Mouse (Mus musculus) monocyte, adult 5-6 weeks (primary cell): ENCODE measurements around the gene Itih4. TPM values are rescaled to one million over a fixed set of nuclear protein-coding genes. Genes with fewer than 3 reads are reported as not detected.

Experiments
- ATAC-seq: fragments of 153-309, 156-312 bp; replicated peaks from 2 replicates; pipeline ENCODE4 v1.8.0; 2017; ENCODE audit warnings: mild to moderate bottlenecking; ENCODE audit not compliant: low TSS enrichment, insufficient number of reproducible peaks, severe bottlenecking, poor library complexity, low FRiP score
- total RNA-seq: library from RNA; stranded (forward); fragments of 200-1000, 200-491, 200-594 nt; gene quantifications from 3 replicates; pipeline ENCODE4 v1.2.3, GENCODE M21; 2017

The Itih4 gene
- total RNA-seq, 1 experiment from 2014 or later: not detected

- no peak for ATAC-seq
These were observed 9.8 kb upstream of the Itih4 start for GRCm38 (mm10) chr14:30876451-30876850.

- no peak for ATAC-seq
These were observed 8.4 kb upstream of the Itih4 start for GRCm38 (mm10) chr14:30877827-30878226.

GRCm38 (mm10) chr14:30878958-30879571, 7.2 kb upstream of the Itih4 start, which contains the start of gene Mustn1:
Gene Mustn1, plus strand, starts transcription at chr14:30879200.
- ATAC-seq: no peak

GRCm38 (mm10) chr14:30879794-30880193, 6.5 kb upstream of the Itih4 start:
- ATAC-seq: no peak

GRCm38 (mm10) chr14:30880251-30880650, 6.0 kb upstream of the Itih4 start:
- no peak for ATAC-seq

GRCm38 (mm10) chr14:30880811-30881717, 5.2 kb upstream of the Itih4 start:
- no peak for ATAC-seq

- ATAC-seq: no peak
These were observed 4.6 kb upstream of the Itih4 start for GRCm38 (mm10) chr14:30881718-30882108.

- ATAC-seq: no peak
These were observed 978 bp upstream of the Itih4 start for GRCm38 (mm10) chr14:30885298-30885697.

- ATAC-seq: 0 out of 2 replicates have a peak, but pooled peaks have one; percentile 18
These were observed 2.0 kb downstream of the Itih4 start for GRCm38 (mm10) chr14:30888271-30888732.

- ATAC-seq: no peak
These were observed 13.7 kb downstream of the Itih4 start for GRCm38 (mm10) chr14:30899972-30900371.

- no peak for ATAC-seq
These were observed 16.4 kb downstream of the Itih4 start for GRCm38 (mm10) chr14:30902628-30903027.

GRCm38 (mm10) chr14:30903036-30903435, 16.8 kb downstream of the Itih4 start:
- ATAC-seq: no peak

- ATAC-seq: no peak
These were observed 18.0 kb downstream of the Itih4 start for GRCm38 (mm10) chr14:30904307-30904706.

- no peak for ATAC-seq
These were observed 19.7 kb downstream of the Itih4 start for GRCm38 (mm10) chr14:30906001-30906400.

- ATAC-seq: peak; percentile 87
These were observed 21.6 kb downstream of the Itih4 start for GRCm38 (mm10) chr14:30907814-30908265.

- ATAC-seq: no peak
These were observed 24.9 kb downstream of the Itih4 start for GRCm38 (mm10) chr14:30911141-30911540.

- no peak for ATAC-seq
These were observed 26.4 kb downstream of the Itih4 start for GRCm38 (mm10) chr14:30912641-30913040.

- ATAC-seq: no peak
These were observed 27.1 kb downstream of the Itih4 start for GRCm38 (mm10) chr14:30913404-30913803.

- no peak for ATAC-seq
These were observed 30.2 kb downstream of the Itih4 start for GRCm38 (mm10) chr14:30916516-30916915.
